Mouse (Mus musculus): ENCODE measurements around the gene Slc22a29.
"Not testable (repeated sequence)": the region's sequence is repeated elsewhere in the genome, so short reads cannot be mapped to it uniquely, and the experiment has no call there.

Slc22a29 gene

GRCm38 (mm10) chr19:8218800-8219199 lies at the start of gene Slc22a29:
Gene Slc22a29, minus strand, starts transcription at chr19:8218900.
- DNase-seq: no peak

GRCm38 (mm10) chr19:8265324-8265723 lies 46.6 kb upstream of the Slc22a29 start:
- no peak for DNase-seq

- DNase-seq: no peak
Measured at GRCm38 (mm10) chr19:8252705-8253037, 34.0 kb upstream of the Slc22a29 start.

GRCm38 (mm10) chr19:8251896-8252704 lies 33.4 kb upstream of the Slc22a29 start:
- peak; percentile 22 for DNase-seq

- no peak for DNase-seq
Measured at GRCm38 (mm10) chr19:8228916-8229315, 10.2 kb upstream of the Slc22a29 start.

- no peak for DNase-seq
Measured at GRCm38 (mm10) chr19:8148787-8149523, 69.7 kb downstream of the Slc22a29 start.

- not testable (repeated sequence) for DNase-seq
Measured at GRCm38 (mm10) chr19:8142716-8143115, 76.0 kb downstream of the Slc22a29 start.

- DNase-seq: not testable (repeated sequence)
Measured at GRCm38 (mm10) chr19:8134127-8134841, 84.4 kb downstream of the Slc22a29 start.

GRCm38 (mm10) chr19:8131881-8132280 lies 86.8 kb downstream of the Slc22a29 start, which contains the start of gene Slc22a28:
Gene Slc22a28, minus strand, starts transcription at chr19:8131982.
- not testable (repeated sequence) for DNase-seq

All from lung, postnatal 10 days (tissue).